Mouse (Mus musculus): Measurements from ENCODE around the gene Uox.

DNA sequence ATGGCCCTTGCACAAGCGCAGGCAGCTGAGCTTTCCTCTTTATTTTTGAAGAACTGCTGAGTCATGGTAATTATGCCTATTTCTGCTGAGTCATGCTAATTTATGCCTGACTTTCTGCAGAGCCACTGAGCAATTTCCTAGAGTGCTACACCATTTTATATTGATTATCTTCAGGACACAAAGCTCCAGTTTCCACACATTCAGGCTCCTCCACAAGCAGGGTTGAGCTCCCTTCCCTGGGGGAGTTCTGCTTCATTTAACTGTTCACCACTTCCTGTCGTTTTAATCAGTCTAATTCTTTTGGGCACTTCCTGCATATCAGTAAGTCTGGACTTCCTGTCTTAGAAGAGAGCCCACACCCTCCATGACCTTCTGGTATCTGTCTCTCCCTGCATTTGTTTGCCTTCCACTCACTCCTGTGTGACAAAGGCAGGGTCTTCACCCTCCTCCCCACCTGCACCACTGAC is 84.9 kb downstream of the Uox start:
- TF ChIP-seq EP300 (IDR thresholded peaks at IDR 0.05; ENCODE audit: low read depth) (no peak), CTCF (IDR thresholded peaks at IDR 0.05; ENCODE audit: low read depth) (no peak)
